Mouse (Mus musculus) cerebellum, adult (tissue): ENCODE measurements at regions not wholly inside any gene's neighbourhood (a gene's known extent, or its start where the extent isn't known, plus 50 kb on each side); places are given as distances from the start of the nearest gene placed in this dataset.
A peak's percentile ranks its signal among the peaks of the same experiment; 100 is the strongest.

Source experiments
- ATAC-seq: cut with Nextera tagmentation; 2 replicates; pipeline ENCODE4 v1.9.2; 2017; ENCODE audit warnings: mild to moderate bottlenecking, moderate library complexity, mixed read lengths; ENCODE audit not compliant: insufficient number of reproducible peaks, low FRiP score, low TSS enrichment

- 0 out of 2 replicates have a peak, but pooled peaks have one; percentile 4 for ATAC-seq
Observed at GRCm38 (mm10) chr13:30085446-30085845, 50.8 kb upstream of the Mboat1 start.

GRCm38 (mm10) chr13:30085005-30085404, 51.3 kb upstream of the Mboat1 start:
- peak; percentile 96 for ATAC-seq

GRCm38 (mm10) chr13:30084386-30084785, 51.9 kb upstream of the Mboat1 start:
- no peak for ATAC-seq

- ATAC-seq: no peak
Observed at GRCm38 (mm10) chr13:30083949-30084348, 52.3 kb upstream of the Mboat1 start.

GRCm38 (mm10) chr13:30082761-30083160, 53.5 kb upstream of the Mboat1 start:
- no peak for ATAC-seq

- ATAC-seq: no peak
Observed at GRCm38 (mm10) chr13:30080705-30081474, 55.4 kb upstream of the Mboat1 start.

GRCm38 (mm10) chr13:30074517-30075064, 61.7 kb upstream of the Mboat1 start:
- no peak for ATAC-seq

GRCm38 (mm10) chr13:30074069-30074468, 62.2 kb upstream of the Mboat1 start:
- no peak for ATAC-seq

GRCm38 (mm10) chr13:30069397-30069796, 66.9 kb upstream of the Mboat1 start:
- ATAC-seq: no peak

- peak; percentile 83 for ATAC-seq
Observed at GRCm38 (mm10) chr13:30067581-30068375, 68.5 kb upstream of the Mboat1 start.

GRCm38 (mm10) chr13:30065520-30065919, 70.8 kb upstream of the Mboat1 start:
- no peak for ATAC-seq

- ATAC-seq: no peak
Observed at GRCm38 (mm10) chr13:30063741-30064140, 72.5 kb upstream of the Mboat1 start.

GRCm38 (mm10) chr13:30062285-30062684, 74.0 kb upstream of the Mboat1 start:
- no peak for ATAC-seq

- ATAC-seq: no peak
Observed at GRCm38 (mm10) chr13:30055141-30055645, 69.3 kb upstream of the E2f3 start.

GRCm38 (mm10) chr13:30051891-30052550, 66.2 kb upstream of the E2f3 start:
- ATAC-seq: peak; percentile 84

GRCm38 (mm10) chr13:30050745-30051508, 65.1 kb upstream of the E2f3 start:
- ATAC-seq: no peak

- no peak for ATAC-seq
Observed at GRCm38 (mm10) chr13:30048260-30048859, 62.5 kb upstream of the E2f3 start.

- no peak for ATAC-seq
Observed at GRCm38 (mm10) chr13:30046504-30047169, 60.8 kb upstream of the E2f3 start.

GRCm38 (mm10) chr13:30046061-30046460, 60.2 kb upstream of the E2f3 start:
- no peak for ATAC-seq
